Mouse (Mus musculus) limb, embryonic 13.5 days (tissue): Measurements from ENCODE around the gene Ung. TPM values are rescaled to one million over a fixed set of nuclear protein-coding genes. Genes with fewer than 3 reads are reported as not detected.

ENCODE experiments used
- ATAC-seq: fragments of 200-750 bp; cut with Nextera tagmentation; 2 replicates; pipeline ENCODE4 v1.8.0; 2017; ENCODE audit warnings: low read depth, moderate number of reproducible peaks, moderate TSS enrichment; ENCODE audit not compliant: low FRiP score
- H3K27ac ChIP-seq: fragments of 300-500 bp; sonication (generic); 2 replicates; pipeline ENCODE4 v1.5.1; 2015; ENCODE audit warnings: inconsistent platforms, mild to moderate bottlenecking, moderate library complexity
- H3K27me3 ChIP-seq: fragments of 300-500 bp; sonication (generic); 2 replicates; pipeline ENCODE4 v1.6.1; 2015; ENCODE audit warnings: mild to moderate bottlenecking, inconsistent platforms
- H3K36me3 ChIP-seq: fragments of 300-500 bp; sonication (generic); 2 replicates; pipeline ENCODE4 v1.6.1; 2015; ENCODE audit warnings: inconsistent platforms, mild to moderate bottlenecking, moderate library complexity
- H3K4me1 ChIP-seq: fragments of 300-500 bp; sonication (generic); 2 replicates; pipeline ENCODE4 v1.6.1; 2015; ENCODE audit warnings: inconsistent platforms
- H3K4me2 ChIP-seq: fragments of 300-500 bp; sonication (generic); replicated peaks from 2 replicates; pipeline ENCODE4 v1.6.1; 2015; ENCODE audit warnings: inconsistent platforms, mild to moderate bottlenecking, moderate library complexity
- H3K4me3 ChIP-seq: fragments of 300-500 bp; sonication (generic); 2 replicates; pipeline ENCODE4 v1.5.1; 2015; ENCODE audit warnings: moderate library complexity, mild to moderate bottlenecking, inconsistent platforms
- H3K9ac ChIP-seq: fragments of 300-500 bp; sonication (generic); 2 replicates; pipeline ENCODE4 v1.6.1; 2015; ENCODE audit warnings: mild to moderate bottlenecking, inconsistent platforms
- H3K9me3 ChIP-seq: fragments of 300-500 bp; sonication (generic); 2 replicates; pipeline ENCODE4 v1.6.1; 2016; ENCODE audit warnings: inconsistent platforms
- WGBS: fragments of 180-500 bp; shearing (Covaris S2); methylation state at CpG from one replicate; pipeline ENCODE4 v1.1.7; 2015; 5-methylcytosine and 5-hydroxymethylcytosine counted together
- polyA plus RNA-seq: library from polyadenylated mRNA; unstranded; fragments of >200 nt; fragmentation: Nextera tagmentation; extraction: Ambion mirVana; gene quantifications from 2 replicates; pipeline ENCODE4 v1.2.1, GENCODE M21; 2015

Ung gene
- polyA plus RNA-seq, 1 experiment from 2014 or later = 46.9 TPM

DNA sequence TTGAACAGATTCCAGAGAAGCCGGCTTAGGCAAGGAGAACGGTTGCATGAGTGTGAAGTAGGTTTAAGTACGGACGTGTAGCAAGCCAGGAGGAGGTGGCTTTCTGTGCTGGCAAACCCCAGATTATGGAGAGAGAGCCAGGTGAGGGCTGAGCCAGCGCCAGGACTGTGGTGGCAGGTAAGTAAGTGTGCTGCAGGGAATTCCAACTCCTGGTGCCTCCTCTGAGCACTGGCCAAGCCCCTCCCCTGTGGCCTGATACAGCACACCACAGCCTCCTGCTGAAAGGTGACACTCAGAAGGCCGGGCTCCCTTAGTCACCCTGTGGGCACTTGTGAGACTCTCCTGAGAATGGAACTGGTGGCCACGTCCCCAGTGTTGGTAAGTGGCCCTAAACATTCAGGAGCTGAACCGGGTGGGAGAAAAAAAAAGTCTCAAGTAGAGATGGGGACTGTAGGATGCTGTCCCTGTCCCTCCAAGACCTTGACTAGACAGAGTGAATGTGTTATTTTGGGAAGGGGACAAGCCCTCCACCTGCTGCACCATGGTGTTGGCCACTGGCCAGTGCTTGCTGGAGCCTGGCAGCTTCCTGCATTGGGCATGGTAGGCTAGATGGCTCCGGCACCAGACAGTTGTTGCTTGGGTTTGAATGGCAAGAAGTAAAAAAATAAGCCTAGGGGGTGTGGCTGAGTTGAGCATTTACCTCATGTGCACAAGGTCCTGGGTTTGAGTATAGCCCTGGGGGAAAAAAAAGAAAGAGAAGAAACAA lies 25.2 kb downstream of the Ung start:
- no peak overlapping the region for H3K4me3 ChIP-seq
- H3K27me3 ChIP-seq = no peaks in the 10 kb centered on the region
- no peak overlapping the region for H3K4me2 ChIP-seq
- 0 out of 2 replicates have a peak overlapping the region, but pooled peaks have one; percentile 1 for H3K9ac ChIP-seq
- no peaks in the 10 kb centered on the region for H3K9me3 ChIP-seq
- WGBS = 53% methylated on average over 9 of the region's 9 CpGs
- no peaks in the 10 kb centered on the region for H3K36me3 ChIP-seq
- H3K27ac ChIP-seq = no peak overlapping the region
- ATAC-seq = no peak
- H3K4me1 ChIP-seq = peaks cover 4% of the 10 kb centered on the region

DNA sequence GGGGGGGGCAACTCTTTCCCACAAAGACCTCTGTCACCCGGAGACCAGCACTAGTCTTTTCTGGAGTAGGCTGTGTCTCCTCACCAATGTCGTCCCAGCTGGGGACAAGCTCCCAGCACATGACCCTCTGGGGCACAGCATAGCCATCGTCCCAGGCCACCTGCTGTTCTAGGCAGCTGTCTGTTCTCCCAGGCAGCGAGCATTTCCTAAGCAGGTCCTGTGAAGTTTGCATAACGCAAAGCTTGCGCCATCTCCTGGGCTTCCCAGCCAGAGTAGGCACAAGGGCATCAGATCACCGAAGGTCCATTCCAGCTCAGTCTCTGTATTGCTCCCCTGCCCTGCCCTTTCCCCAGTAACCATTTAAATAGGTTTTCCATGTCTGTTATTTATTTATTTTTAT lies 27.1 kb downstream of the Ung start:
- H3K4me3 ChIP-seq = no peak overlapping the region
- H3K9ac ChIP-seq = no peak overlapping the region
- H3K27ac ChIP-seq = no peak overlapping the region
- no peak overlapping the region for H3K4me2 ChIP-seq
- H3K27me3 ChIP-seq = no peaks in the 10 kb centered on the region
- 60% methylated on average over 7 of the region's 7 CpGs for WGBS
- H3K4me1 ChIP-seq = peaks cover 4% of the 10 kb centered on the region
- no peaks in the 10 kb centered on the region for H3K36me3 ChIP-seq
- no peaks in the 10 kb centered on the region for H3K9me3 ChIP-seq
- ATAC-seq = no peak

DNA sequence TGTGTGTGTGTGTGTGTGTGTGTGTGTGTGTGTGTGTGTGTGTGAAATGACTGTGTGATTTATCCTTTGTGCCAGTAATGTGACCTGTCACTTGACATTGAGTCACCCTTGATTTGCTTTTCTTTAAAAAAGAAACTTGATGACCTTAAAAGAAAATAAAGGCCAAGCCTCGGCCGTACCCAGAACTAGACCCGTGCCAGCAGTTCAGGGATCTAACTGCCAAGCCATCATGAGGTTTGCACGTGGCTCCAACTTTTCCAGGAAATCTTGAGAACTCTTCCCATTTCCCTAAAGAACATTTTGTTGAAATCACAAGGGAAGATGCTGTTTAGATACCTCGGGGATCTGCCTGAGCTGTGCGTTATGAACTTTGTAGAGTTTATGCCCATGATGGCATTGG lies 31.2 kb downstream of the Ung start:
- Histone ChIP-seq H3K27ac (no peak overlapping the region), H3K36me3 (no peaks in the 10 kb centered on the region), H3K4me1 (no peaks in the 10 kb centered on the region), H3K4me3 (no peak overlapping the region), H3K27me3 (no peaks in the 10 kb centered on the region), H3K4me2 (no peak overlapping the region), H3K9ac (no peak overlapping the region), H3K9me3 (no peaks in the 10 kb centered on the region)
- ATAC-seq = no peak
- 78% methylated on average over 6 of the region's 6 CpGs for WGBS

DNA sequence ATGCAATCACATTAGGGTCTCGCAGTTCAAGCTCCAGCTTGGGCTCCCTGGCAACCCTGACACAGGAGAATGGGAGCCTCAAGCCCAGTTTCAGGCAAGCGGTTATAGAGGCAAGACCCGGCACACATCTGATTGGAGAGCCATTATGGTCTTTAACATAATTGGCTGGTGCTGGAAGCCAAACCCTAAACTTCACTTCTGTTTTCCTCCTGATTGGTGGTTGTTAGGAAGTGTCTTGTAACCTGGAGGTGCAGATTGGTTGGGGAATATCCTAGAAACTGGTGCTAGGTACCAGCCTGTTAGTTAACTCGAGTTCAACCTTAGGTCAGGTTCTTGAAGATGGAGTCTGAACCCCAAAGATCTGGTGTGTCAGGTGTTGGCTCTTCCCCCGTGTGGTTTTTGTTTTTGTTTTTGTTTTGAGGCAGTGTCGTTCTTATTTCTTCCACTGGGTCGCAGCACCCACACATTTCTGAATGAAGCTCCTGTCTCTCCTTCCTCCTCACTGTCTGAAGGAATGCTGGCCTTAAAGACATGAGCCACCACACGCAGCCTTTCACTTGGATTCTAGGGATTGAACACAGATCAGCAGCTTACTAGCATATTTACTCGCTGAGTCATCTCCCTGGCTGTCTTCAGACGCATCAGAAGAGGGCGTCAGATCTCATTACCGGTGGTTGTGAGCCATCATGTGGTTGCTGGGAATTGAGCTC lies 32.1 kb downstream of the Ung start:
- 51% methylated on average over 12 of the region's 12 CpGs for WGBS
- Histone ChIP-seq H3K9ac (no peak overlapping the region), H3K9me3 (no peaks in the 10 kb centered on the region), H3K4me3 (no peak overlapping the region), H3K27ac (no peak overlapping the region), H3K27me3 (no peaks in the 10 kb centered on the region), H3K4me2 (no peak overlapping the region), H3K4me1 (no peaks in the 10 kb centered on the region), H3K36me3 (no peaks in the 10 kb centered on the region)
- no peak for ATAC-seq

DNA sequence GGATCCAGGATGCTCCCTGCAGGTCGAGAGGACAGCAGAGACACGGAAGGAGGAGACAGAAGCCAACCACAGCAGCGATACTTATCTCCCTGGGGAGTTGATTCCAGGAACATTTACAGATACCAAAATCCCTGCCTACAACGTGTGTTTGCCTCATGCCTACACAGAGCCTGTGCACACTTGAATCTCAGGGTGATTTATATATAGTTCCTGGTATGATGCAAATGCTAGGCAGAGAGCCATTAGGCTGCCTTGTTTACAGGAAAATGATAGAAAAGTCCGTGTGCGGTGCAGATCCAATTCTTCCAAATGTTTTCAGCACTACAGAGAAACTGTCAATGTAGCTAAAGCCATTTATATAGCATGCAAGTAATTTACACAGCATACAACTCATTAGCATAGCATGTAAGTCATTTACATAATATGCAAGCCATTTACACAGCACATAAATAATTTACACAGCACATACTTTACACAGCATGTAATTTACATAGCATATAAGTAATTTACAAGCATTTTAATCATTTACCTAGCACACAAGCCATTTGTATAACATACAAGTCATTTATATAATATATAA lies 33.0 kb downstream of the Ung start:
- no peak overlapping the region for H3K27ac ChIP-seq

DNA sequence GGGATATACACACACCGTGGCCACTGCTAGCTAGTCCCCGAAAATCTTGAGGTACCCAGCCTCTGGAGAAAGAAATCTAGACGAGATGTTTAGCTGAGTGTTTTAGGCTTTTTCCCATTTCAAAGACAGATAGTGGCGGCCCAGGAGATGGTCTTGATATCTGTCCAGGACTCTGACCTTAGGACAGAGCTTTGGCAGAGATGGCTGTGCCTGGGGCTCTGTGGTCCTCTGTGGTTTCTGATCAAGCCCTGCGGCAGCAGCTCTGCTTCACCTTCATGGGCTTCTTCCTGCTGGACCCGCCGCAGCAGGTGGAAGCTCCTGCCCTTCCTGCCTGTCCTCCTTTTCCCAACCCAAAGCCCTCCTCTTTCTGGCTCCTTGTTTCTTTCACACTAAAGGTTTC lies 40.2 kb downstream of the Ung start:
- Histone ChIP-seq H3K36me3 (no peaks in the 10 kb centered on the region), H3K4me2 (no peak overlapping the region), H3K9ac (no peak overlapping the region), H3K4me1 (peaks cover 4% of the 10 kb centered on the region; the same call in 1 of the 2 replicates), H3K27me3 (peaks cover 8% of the 10 kb centered on the region), H3K27ac (no peak overlapping the region), H3K9me3 (no peaks in the 10 kb centered on the region), H3K4me3 (no peak overlapping the region)
- no peak for ATAC-seq
- WGBS = 82% methylated on average over 7 of the region's 7 CpGs

More for the DNA sequence above, 33.0 kb downstream of the Ung start:
- Histone ChIP-seq H3K9ac (no peak overlapping the region), H3K36me3 (no peaks in the 10 kb centered on the region), H3K9me3 (no peaks in the 10 kb centered on the region), H3K4me3 (no peak overlapping the region), H3K4me1 (no peaks in the 10 kb centered on the region), H3K4me2 (no peak overlapping the region), H3K27me3 (no peaks in the 10 kb centered on the region)
- ATAC-seq = no peak
- WGBS = 74% methylated on average over 6 of the region's 6 CpGs

DNA sequence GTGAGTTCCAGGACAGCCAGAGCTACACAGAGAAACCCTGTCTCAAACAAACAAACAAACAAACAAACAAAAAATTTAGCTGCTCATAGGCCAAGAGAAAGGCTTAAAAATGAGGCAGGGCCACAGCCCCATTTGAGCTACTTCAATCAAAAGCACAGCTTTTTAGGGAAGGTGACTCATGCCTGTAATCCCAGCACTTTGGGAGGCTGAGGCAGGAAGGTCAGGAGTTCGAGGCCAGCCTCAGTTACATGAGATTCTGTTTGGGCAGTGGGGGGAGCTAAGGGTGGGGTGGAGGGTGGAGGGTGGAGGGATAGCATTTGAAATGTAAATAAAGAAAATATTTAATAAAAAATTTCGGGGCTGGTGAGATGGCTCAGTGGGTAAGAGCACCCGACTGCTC lies 42.8 kb downstream of the Ung start:
- 83% methylated on average over 3 of the region's 3 CpGs for WGBS
- Histone ChIP-seq H3K36me3 (no peaks in the 10 kb centered on the region), H3K4me1 (peaks cover 9% of the 10 kb centered on the region), H3K4me3 (no peak overlapping the region), H3K27me3 (peaks cover 8% of the 10 kb centered on the region), H3K4me2 (no peak overlapping the region), H3K27ac (no peak overlapping the region), H3K9me3 (no peaks in the 10 kb centered on the region; the same call in 1 of the 2 replicates), H3K9ac (no peak overlapping the region)
- no peak for ATAC-seq

DNA sequence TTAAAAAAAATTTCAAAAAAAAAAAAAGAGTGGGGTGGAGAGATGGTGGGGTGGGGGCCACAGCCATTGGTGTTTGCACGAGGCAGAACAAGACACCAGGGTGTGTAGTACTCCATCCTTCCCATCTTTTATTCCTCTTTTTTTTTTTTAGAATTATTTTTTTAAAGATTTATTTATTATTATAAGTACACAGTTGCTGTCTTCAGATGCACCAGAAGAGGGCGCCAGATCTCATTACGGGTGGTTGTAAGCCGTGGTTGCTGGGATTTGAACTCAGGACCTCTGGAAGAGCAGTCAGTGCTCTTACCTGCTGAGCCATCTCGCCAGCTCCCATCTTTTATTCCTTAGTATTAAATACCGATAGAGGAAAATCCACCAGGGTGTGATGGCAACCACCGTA lies 43.3 kb downstream of the Ung start:
- ATAC-seq = no peak
- Histone ChIP-seq H3K27ac (no peak overlapping the region), H3K4me3 (no peak overlapping the region), H3K4me1 (peaks cover 9% of the 10 kb centered on the region), H3K9me3 (no peaks in the 10 kb centered on the region; the same call in 1 of the 2 replicates), H3K36me3 (no peaks in the 10 kb centered on the region), H3K9ac (no peak overlapping the region), H3K27me3 (peaks cover 8% of the 10 kb centered on the region), H3K4me2 (no peak overlapping the region)
- 71% methylated on average over 7 of the region's 7 CpGs for WGBS

DNA sequence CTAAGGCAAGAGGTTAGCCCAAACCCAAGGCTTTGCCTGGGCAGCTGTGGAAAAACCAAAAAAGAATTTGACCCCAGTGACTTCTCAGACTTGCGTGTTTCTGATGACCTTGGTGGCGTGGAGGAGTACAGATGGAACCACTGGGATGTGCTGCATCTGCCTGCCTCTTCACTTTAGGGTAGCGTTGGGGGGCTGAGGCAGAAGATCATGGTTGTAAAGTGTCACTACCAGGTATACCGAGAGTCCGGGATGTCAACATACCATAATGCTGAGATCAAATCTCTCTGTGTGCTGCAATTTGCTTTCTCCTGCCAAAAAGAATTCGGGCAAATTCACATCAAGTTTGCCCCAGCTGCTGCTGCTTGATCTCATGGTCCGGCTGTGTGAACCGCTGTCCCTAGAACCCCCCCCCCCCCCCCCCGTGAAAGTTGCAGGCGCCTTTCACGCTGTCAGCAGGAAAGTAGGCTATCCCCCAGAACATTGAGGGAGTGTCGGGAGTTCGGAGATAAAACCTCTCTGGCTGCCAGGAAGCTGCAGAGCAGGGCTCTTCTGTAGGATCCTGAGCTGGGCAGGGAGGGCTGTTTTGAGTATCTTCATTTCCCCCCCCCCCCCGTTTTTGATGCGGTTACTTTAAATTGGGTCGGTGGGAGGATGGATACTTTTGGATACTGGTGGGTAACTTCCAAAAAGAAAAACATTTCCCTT lies 43.8 kb downstream of the Ung start:
- Histone ChIP-seq H3K9ac (no peak overlapping the region), H3K36me3 (no peaks in the 10 kb centered on the region), H3K4me3 (no peak overlapping the region), H3K9me3 (no peaks in the 10 kb centered on the region; the same call in 1 of the 2 replicates), H3K4me2 (peak overlapping the region; percentile 44), H3K4me1 (peaks cover 9% of the 10 kb centered on the region), H3K27ac (no peak overlapping the region), H3K27me3 (peaks cover 8% of the 10 kb centered on the region)
- no peak for ATAC-seq
- WGBS = 30% methylated on average over 16 of the region's 16 CpGs

DNA sequence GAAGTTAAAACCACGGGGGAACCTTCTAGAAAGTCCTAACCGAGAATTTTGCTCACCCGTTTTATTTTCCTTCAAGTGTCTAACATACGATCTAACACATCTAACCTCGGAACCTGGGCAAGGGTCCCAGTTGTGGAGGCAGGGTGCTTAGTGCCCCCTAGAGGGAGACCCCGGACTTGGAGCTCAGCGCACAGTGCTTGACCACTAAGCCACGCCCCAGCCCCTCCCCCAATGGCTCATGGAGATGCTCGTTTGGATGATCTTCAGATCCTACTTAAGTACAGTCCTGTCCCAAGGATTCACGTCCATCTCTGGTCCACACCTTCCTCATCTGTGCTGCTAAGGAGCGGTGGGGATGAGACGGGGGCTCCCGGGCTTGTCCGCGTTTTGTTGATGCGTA lies 44.5 kb downstream of the Ung start:
- Histone ChIP-seq H3K4me2 (peak overlapping the region; percentile 44), H3K36me3 (no peaks in the 10 kb centered on the region), H3K9ac (no peak overlapping the region), H3K27me3 (peaks cover 8% of the 10 kb centered on the region), H3K27ac (no peak overlapping the region), H3K4me3 (no peak overlapping the region; the same call in 1 of the 2 replicates), H3K4me1 (peaks cover 9% of the 10 kb centered on the region), H3K9me3 (no peaks in the 10 kb centered on the region; the same call in 1 of the 2 replicates)
- ATAC-seq = no peak
- 13% methylated on average over 16 of the region's 16 CpGs for WGBS

DNA sequence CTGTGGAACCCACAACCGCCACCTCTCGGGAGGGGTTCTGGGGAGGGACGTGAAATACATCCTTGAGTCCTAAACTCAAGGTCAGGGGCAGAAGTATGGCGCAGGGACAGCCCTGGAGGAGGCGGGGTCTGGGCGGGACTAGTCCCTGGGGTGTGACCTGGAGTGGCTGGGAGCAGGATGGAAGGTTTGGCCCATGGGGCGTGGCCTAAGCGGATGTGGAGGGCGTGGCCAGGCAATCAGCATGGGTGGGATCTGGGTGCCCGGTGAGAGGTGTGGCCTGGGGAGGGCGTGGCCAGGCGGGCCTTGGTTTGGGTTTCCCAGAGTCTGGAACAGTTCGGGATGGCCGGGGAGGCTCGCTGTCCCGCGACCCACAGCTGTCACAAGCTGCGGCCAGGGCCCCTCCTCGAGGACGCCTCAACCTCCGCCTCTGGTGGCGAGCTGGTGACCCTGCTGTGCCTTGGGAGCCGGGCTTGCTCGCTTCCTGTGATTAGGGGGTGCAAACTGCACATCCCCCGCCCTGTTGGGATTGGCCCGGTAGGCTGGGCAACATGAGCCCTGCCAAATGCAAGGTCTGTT lies 45.5 kb downstream of the Ung start:
- peak overlapping the region; percentile 53 for H3K4me3 ChIP-seq
- H3K4me1 ChIP-seq = peaks cover 9% of the 10 kb centered on the region
- no peak overlapping the region for H3K27ac ChIP-seq
- H3K27me3 ChIP-seq = peaks cover 8% of the 10 kb centered on the region
- H3K9me3 ChIP-seq = no peaks in the 10 kb centered on the region; the same call in 1 of the 2 replicates
- ATAC-seq = peak; percentile 96
- peak overlapping the region; percentile 80 for H3K4me2 ChIP-seq
- no peaks in the 10 kb centered on the region for H3K36me3 ChIP-seq
- WGBS = 0% methylated on average over 26 of the region's 26 CpGs
- H3K9ac ChIP-seq = peak overlapping the region; percentile 53
